Mouse (Mus musculus) intestine, postnatal 0 days (tissue): ENCODE measurements around the gene Ly6g6c. TPM values are rescaled to one million over a fixed set of nuclear protein-coding genes. Genes with fewer than 3 reads are reported as not detected.
"Not testable (repeated sequence)": the region's sequence is repeated elsewhere in the genome, so short reads cannot be mapped to it uniquely, and the experiment has no call there.

Experiments used
- ATAC-seq: fragments of 200-750 bp; cut with Nextera tagmentation; 2 replicates; pipeline ENCODE4 v1.8.0; 2017; ENCODE audit warnings: mild to moderate bottlenecking, moderate TSS enrichment, moderate library complexity
- H3K27ac ChIP-seq: fragments of 300-500 bp; sonication (generic); 2 replicates; pipeline ENCODE4 v1.5.1; 2014; ENCODE audit warnings: mild to moderate bottlenecking, low read depth, low read length, moderate library complexity
- H3K27me3 ChIP-seq: fragments of 300-500 bp; sonication (generic); replicated peaks from 2 replicates; pipeline ENCODE4 v1.6.1; 2014; ENCODE audit warnings: low read length, mixed read lengths; ENCODE audit not compliant: control insufficient read depth, insufficient read depth
- H3K36me3 ChIP-seq: fragments of 300-500 bp; sonication (generic); 2 replicates; pipeline ENCODE4 v1.6.1; 2014; ENCODE audit warnings: mild to moderate bottlenecking, moderate library complexity; ENCODE audit not compliant: control insufficient read depth, insufficient read depth
- H3K4me1 ChIP-seq: fragments of 300-500 bp; sonication (generic); replicated peaks from 2 replicates; pipeline ENCODE4 v1.6.1; 2014; ENCODE audit warnings: antibody characterized with exemption, low read length, mixed read lengths; ENCODE audit not compliant: control insufficient read depth, insufficient read depth
- H3K4me2 ChIP-seq: fragments of 300-500 bp; sonication (generic); replicated peaks from 2 replicates; pipeline ENCODE4 v1.6.1; 2014; ENCODE audit warnings: low read depth, mild to moderate bottlenecking, moderate library complexity
- H3K4me3 ChIP-seq: fragments of 300-500 bp; sonication (generic); 2 replicates; pipeline ENCODE4 v1.5.1; 2014; ENCODE audit warnings: low read depth, low read length
- H3K9ac ChIP-seq: fragments of 300-500 bp; sonication (generic); 2 replicates; pipeline ENCODE4 v1.6.1; 2014; ENCODE audit warnings: mild to moderate bottlenecking, low read depth, low read length
- H3K9me3 ChIP-seq: fragments of 300-500 bp; sonication (generic); 2 replicates; pipeline ENCODE4 v1.6.1; 2016; ENCODE audit warnings: mixed run types; ENCODE audit not compliant: control insufficient read depth
- CTCF ChIP-seq: sonication (generic); IDR thresholded peaks from 2 replicates; pipeline ENCODE4 v1.5.1; 2016; ENCODE audit warnings: low read depth, mild to moderate bottlenecking, control low read depth, antibody characterized with exemption, moderate library complexity
- WGBS: fragments of 180-500 bp; shearing (Covaris S2); extraction: QIAGEN DNeasy Blood & Tissue Kit; methylation state at CpG from one replicate; pipeline ENCODE4 v1.1.7; 2014; 5-methylcytosine and 5-hydroxymethylcytosine counted together
- polyA plus RNA-seq: library from polyadenylated mRNA; unstranded; fragments of >200 nt; fragmentation: Nextera tagmentation; extraction: Ambion mirVana; gene quantifications from 2 replicates; pipeline ENCODE4 v1.2.1, GENCODE M21; 2015

Ly6g6c gene
- polyA plus RNA-seq, 1 experiment from 2014 or later: 0.12 TPM

- ATAC-seq: no peak
- no peaks in the 10 kb centered on the region for H3K36me3 ChIP-seq
- H3K27ac ChIP-seq: no peak overlapping the region
- no peak overlapping the region for H3K4me3 ChIP-seq
- no peaks in the 10 kb centered on the region for H3K27me3 ChIP-seq
- TF ChIP-seq CTCF: peak; percentile 74
- no peaks in the 10 kb centered on the region for H3K9me3 ChIP-seq
- no peaks in the 10 kb centered on the region for H3K4me1 ChIP-seq
- 0 out of 2 replicates have a peak overlapping the region, but pooled peaks have one; percentile 7 for H3K9ac ChIP-seq
- no peak overlapping the region for H3K4me2 ChIP-seq
- 41% methylated on average over 19 of the region's 19 CpGs for WGBS
These were observed 35.3 kb upstream of the Ly6g6c start for GRCm38 (mm10) chr17:35029691-35030532.

GRCm38 (mm10) chr17:35031272-35031671 is 33.9 kb upstream of the Ly6g6c start:
- Histone ChIP-seq H3K27ac (no peak overlapping the region), H3K36me3 (no peaks in the 10 kb centered on the region), H3K27me3 (no peaks in the 10 kb centered on the region), H3K4me2 (no peak overlapping the region), H3K9me3 (no peaks in the 10 kb centered on the region), H3K4me3 (no peak overlapping the region), H3K9ac (no peak overlapping the region), H3K4me1 (no peaks in the 10 kb centered on the region)
- no peak for ATAC-seq
- WGBS: 90% methylated on average over 11 of the region's 11 CpGs
- no peak for TF ChIP-seq CTCF

- no peaks in the 10 kb centered on the region for H3K9me3 ChIP-seq
- WGBS: 85% methylated on average over 7 of the region's 7 CpGs
- ATAC-seq: no peak
These were observed 33.3 kb upstream of the Ly6g6c start for GRCm38 (mm10) chr17:35031880-35032279.

GRCm38 (mm10) chr17:35032323-35032870 is 32.8 kb upstream of the Ly6g6c start:
- Histone ChIP-seq H3K4me3 (no peak overlapping the region), H3K9me3 (no peaks in the 10 kb centered on the region), H3K36me3 (no peaks in the 10 kb centered on the region), H3K27me3 (no peaks in the 10 kb centered on the region), H3K27ac (no peak overlapping the region), H3K4me2 (no peak overlapping the region), H3K9ac (no peak overlapping the region), H3K4me1 (no peaks in the 10 kb centered on the region)
- TF ChIP-seq CTCF: no peak
- no peak for ATAC-seq
- WGBS: 76% methylated on average over 8 of the region's 8 CpGs

More at GRCm38 (mm10) chr17:35031880-35032279, 33.3 kb upstream of the Ly6g6c start:
- Histone ChIP-seq H3K27me3 (no peaks in the 10 kb centered on the region), H3K4me1 (no peaks in the 10 kb centered on the region), H3K9ac (no peak overlapping the region), H3K27ac (no peak overlapping the region), H3K4me2 (no peak overlapping the region), H3K4me3 (no peak overlapping the region), H3K36me3 (no peaks in the 10 kb centered on the region)
- TF ChIP-seq CTCF: no peak

GRCm38 (mm10) chr17:35033703-35034102 is 31.5 kb upstream of the Ly6g6c start:
- H3K4me2 ChIP-seq, H3K4me1 ChIP-seq, H3K36me3 ChIP-seq, H3K9me3 ChIP-seq, H3K27me3 ChIP-seq, ATAC-seq, H3K4me3 ChIP-seq, H3K27ac ChIP-seq, H3K9ac ChIP-seq: not testable (repeated sequence)
- 55% methylated on average over 1 of the region's 1 CpGs for WGBS

GRCm38 (mm10) chr17:35034896-35035295 is 30.3 kb upstream of the Ly6g6c start:
- 35% methylated on average over 6 of the region's 6 CpGs for WGBS
- Histone ChIP-seq H3K4me1 (no peaks in the 10 kb centered on the region), H3K9me3 (no peaks in the 10 kb centered on the region), H3K27me3 (no peaks in the 10 kb centered on the region), H3K4me3 (no peak overlapping the region), H3K36me3 (no peaks in the 10 kb centered on the region), H3K4me2 (no peak overlapping the region), H3K9ac (no peak overlapping the region), H3K27ac (no peak overlapping the region)
- ATAC-seq: no peak
- TF ChIP-seq CTCF: no peak
